Mouse (Mus musculus) heart, postnatal 14 days (tissue): Measurements from ENCODE around the gene Entpd2. TPM values are rescaled to one million over a fixed set of nuclear protein-coding genes. Genes with fewer than 3 reads are reported as not detected.

Experiments
- DNase-seq, 2 experiments: peaks; one replicate each; pipeline ENCODE4 v3.0.0; 2021 to 2022
- intact Hi-C: fragments of 180-260 bp; cut with DNase I; formaldehyde crosslinking; loops from one replicate; pipeline ENCODE4 v1.15.1; 2025
- microRNA-seq, 2 experiments: library from miRNA; unstranded; fragments of <30 nt; microRNA quantifications; one replicate each; pipeline ENCODE4 v1.2.0; 2021 to 2022
- total RNA-seq, 2 experiments: library from RNA; stranded (reverse); gene quantifications; 2 replicates each; pipeline ENCODE4 v1.2.3; 2021

Gene Entpd2
- total RNA-seq, 2 experiments from 2014 or later = 16.1 to 17.0 TPM

DNA sequence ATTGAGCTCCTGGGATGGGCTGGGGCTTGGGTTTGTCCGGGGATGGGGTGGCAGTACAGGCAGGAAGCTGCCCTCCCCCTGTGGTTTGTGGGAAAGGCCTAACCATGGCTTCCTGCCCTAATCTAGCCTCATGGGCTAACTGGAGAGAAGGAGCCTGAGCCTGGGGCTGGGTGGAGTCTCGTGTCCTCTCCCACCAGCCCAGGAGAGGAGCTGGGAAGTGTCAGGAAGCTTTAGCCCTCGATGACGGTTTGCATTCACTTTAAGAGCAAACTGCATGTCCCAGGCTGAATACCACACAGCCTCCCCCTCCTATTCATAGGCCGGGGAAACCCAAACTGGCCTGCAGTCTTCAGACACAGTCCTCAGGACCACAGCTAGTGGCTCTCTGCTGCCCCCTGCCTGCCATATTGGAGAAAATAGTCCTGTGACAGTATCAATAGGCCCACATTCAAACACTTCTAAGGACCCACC lies 31.1 kb downstream of the Entpd2 start:
- peak; percentile 77 to 82 for DNase-seq
- intact Hi-C loops = loop anchor here (2.0 kb wide), 1 partner anchor 50 kb away; no protein-coding TSS in a partner anchor

DNA sequence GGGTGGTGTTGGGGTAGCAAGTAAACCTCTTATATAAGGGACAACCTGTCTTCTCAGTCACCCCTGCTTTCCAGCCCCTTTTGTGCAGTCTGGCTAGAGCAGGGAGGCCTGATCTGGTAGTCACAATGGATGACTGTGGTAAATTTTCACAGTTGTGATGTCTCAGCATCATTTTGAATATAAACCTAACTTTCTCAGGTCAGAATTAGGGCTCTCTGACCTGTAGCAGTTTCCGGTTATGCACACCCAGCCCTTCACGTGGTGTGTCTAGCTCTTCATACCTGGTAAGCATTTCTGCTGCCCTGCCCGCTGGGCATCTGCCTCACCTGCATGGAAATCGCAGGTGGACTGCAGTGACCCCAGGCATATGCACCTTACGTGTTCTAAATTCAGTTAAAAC lies 31.6 kb downstream of the Entpd2 start:
- intact Hi-C loops = loop anchor here (2.0 kb wide), 1 partner anchor 50 kb away; no protein-coding TSS in a partner anchor
- no peak for DNase-seq

GRCm38 (mm10) chr2:25428442-25429236 lies 33.0 kb downstream of the Entpd2 start, which contains the start of gene Abca2:
Abca2 (plus strand) TSS chr2:25428703.
- DNase-seq = peak; percentile 97 to 98
- intact Hi-C loops = no loop called here

DNA sequence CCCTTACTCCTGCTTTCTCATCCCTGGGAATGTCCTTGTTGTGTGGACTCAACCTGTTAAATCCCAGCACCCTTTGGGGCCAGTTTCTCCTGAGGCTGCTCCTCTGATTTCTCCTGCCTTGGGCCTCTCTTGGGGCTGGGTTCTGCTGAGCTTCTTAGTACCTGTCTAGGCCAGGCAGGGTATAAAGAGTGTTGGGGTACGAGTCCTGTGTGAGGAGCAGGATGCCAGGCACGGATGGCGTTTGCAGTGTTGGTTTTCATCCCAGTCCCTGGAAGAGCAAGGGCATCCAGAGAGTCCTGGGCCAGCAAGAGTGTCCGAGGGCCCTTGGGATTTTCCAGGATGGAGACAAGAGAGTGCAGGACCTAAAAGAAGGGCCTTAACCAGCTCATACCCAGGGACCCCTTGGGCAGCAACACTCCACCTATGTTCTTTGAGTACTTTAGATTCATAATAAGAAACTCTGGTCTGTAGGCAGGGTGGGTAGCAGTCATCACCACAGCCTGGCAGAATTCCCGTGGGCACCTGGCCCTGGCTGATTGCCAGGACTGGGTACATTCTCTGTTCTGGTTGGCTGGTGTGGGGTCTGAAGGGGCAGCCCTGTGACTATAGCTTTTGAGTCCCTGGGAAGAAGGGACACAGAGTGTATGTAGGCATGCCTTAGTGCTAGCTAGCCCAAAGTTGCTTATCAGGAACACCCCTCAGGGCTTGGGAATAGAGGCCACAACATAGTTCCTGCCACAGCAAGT lies 33.9 kb downstream of the Entpd2 start:
- intact Hi-C loops = no loop called here
- DNase-seq = no peak

- no peak for DNase-seq
- intact Hi-C loops = no loop called here
Measured at GRCm38 (mm10) chr2:25430395-25431233, 34.9 kb downstream of the Entpd2 start.

DNA sequence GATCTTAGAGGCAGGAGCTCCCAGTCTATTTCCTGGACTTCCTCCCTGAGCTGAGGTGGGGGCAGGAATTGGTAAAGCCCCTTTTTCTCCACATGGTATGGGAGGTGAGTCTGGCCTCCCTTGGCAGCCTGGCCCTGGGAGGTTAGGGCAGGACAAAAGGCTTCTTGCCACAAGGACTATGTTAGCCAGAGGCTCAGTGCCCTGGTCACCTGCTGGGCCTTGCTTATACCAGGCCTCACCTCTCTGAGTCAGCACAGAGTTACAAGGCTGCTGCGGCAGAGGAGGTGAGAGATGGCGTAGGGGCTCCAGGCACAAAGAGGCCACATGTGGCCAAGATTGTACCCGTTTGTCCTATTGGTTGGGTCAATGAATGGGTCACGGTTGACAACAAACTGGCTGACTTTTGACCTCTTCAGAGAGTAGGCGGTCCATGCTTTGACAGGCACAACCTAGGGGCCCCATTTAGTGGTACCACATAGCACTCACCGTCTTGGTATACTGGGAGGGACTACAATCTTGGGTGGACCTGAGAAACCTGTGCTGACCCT lies 35.7 kb downstream of the Entpd2 start:
- DNase-seq = no peak
- intact Hi-C loops = no loop called here

DNA sequence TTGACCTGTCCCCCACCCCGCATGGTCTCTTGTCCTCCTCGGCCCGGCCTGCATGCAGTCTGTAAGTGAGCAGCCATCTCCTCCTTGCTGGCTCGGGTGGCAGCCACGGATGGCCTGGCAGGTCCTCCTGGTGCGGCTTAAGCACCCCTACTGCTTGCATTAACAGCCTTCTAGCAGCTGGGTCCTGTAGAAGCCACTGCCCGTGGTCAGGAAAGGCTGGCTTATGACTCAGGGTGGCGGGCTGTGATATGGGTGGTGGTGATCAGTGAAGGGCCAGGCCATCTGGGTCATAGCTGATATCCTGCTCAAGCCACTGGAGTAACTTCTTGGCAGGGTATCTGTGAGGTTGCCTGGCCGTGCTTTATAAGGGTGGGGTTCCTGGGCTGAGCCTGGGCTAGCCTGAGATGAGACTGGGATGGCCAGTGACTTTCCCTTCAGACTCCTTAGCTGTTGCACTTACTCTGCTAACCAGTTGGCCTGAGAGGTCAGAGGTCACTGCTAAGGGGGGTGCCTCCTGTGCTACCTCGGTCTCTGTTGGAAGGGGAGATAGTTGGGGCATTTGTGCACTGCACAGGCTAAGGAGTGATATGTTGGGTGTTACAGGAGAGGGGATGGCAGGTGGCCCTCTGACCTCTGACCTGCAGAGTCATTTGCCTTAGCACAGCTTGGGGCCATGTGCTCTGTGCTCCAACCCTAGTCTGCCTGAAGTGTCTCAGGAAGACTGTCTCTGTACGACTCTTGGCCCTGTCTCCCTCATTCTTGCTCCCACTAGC lies 36.8 kb downstream of the Entpd2 start:
- no peak for DNase-seq
- intact Hi-C loops = no loop called here

GRCm38 (mm10) chr2:25433101-25433500 lies 37.4 kb downstream of the Entpd2 start:
- no peak for DNase-seq
- intact Hi-C loops = no loop called here

DNA sequence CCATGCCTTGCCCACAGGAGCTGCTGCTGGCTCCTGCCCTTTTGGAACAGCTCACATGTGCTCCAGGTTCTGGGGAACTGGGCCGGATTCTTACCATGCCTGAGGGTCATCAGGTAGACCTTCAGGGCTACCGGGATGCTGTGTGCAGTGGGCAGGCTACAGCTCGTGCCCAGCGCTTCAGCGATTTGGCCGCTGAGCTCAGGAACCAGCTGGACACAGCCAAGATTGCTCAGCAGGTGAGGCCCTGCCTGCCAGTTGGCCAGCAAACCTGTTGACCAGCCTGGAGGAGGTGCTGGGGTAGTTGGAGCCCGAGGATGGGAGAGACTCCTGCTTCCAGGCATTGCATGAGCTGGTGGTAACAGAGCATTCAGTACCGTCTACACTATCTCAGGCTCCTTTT lies 38.6 kb downstream of the Entpd2 start:
- intact Hi-C loops = no loop called here
- no peak for DNase-seq

- DNase-seq = no peak
- intact Hi-C loops = no loop called here
Measured at GRCm38 (mm10) chr2:25436286-25436820, 40.7 kb downstream of the Entpd2 start.

DNA sequence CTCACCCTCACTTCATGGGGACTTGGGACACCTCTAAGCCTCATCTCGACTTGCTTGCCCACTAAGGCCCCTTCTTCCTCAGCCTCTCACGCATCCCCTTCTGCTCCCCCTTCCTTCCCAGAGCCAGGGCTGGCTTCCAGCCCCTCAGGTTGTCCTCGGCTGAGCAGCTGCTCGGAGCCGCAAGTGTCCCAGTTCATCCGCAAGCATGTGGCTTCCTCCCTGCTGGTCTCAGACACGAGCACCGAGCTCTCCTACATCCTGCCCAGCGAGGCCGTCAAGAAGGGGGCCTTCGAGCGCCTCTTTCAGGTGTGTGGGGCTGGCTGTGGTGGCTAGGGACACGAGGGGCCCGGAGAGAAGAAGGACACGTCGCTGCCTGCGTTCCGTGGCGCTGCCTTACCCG lies 45.4 kb downstream of the Entpd2 start:
- intact Hi-C loops = no loop called here
- DNase-seq = no peak

DNA sequence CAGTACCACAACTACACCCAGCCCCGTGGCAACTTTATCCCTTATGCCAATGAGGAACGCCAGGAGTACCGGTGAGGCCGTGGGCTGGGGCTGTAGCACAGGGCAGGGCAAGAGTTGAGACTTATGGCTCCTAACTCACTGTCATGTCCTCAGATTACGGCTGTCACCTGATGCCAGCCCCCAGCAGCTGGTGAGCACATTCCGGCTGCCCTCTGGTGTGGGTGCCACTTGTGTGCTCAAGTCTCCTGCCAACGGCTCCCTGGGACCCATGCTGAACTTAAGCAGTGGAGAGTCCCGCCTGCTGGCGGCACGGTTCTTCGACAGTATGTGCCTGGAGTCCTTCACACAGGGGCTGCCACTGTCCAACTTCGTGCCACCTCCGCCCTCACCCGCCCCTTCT lies 47.0 kb downstream of the Entpd2 start:
- no peak for DNase-seq
- intact Hi-C loops = no loop called here

Small RNA genes lying within 50 kb of the gene (microRNA-seq; reads per million reads assigned to microRNA genes)
- gene Mir3087 = 0.27 to 7.2 reads per million in 2 experiments

Other genes starting within 250 kb of the Entpd2 start
- gene Nrarp, start 215.1 kb upstream of the Entpd2 start, total RNA-seq = 10 to 100 TPM; 14.0 to 15.0 TPM
- gene Tor4a, start 199.0 kb upstream of the Entpd2 start, total RNA-seq = 1 to 10 TPM; 5.0 to 5.5 TPM
- gene Nelfb, start 184.4 kb upstream of the Entpd2 start, total RNA-seq = 10 to 100 TPM; 35.7 to 36.2 TPM
- not detected for gene Stpg3, start 181.2 kb upstream of the Entpd2 start, total RNA-seq
- gene Fam166a, start 177.1 kb upstream of the Entpd2 start, total RNA-seq = not detected
- gene Tubb4b, start 171.2 kb upstream of the Entpd2 start, total RNA-seq = 100 to 1,000 TPM; 205 to 231 TPM
- not detected for gene Slc34a3, start 161.5 kb upstream of the Entpd2 start, total RNA-seq
- gene Rnf224, start 159.1 kb upstream of the Entpd2 start, total RNA-seq = not detected
- gene Rnf208, start 153.6 kb upstream of the Entpd2 start, total RNA-seq = under 1 TPM; 0.41 to 0.63 TPM
- gene Cysrt1, start 153.4 kb upstream of the Entpd2 start, total RNA-seq = not detected
- 1 to 10 TPM; 1.9 to 2.4 TPM for gene AL732309.1, start 149.0 kb upstream of the Entpd2 start, total RNA-seq
- gene Tmem203, start 140.4 kb upstream of the Entpd2 start, total RNA-seq = 10 to 100 TPM; 12.7 to 13.4 TPM
- 1 to 10 TPM; 5.7 to 7.6 TPM for gene Tprn, start 133.3 kb upstream of the Entpd2 start, total RNA-seq
- 10 to 100 TPM; 38.3 to 46.9 TPM for gene Ssna1, start 123.4 kb upstream of the Entpd2 start, total RNA-seq
- 10 to 100 TPM; 44.0 to 44.1 TPM for gene Anapc2, start 123.4 kb upstream of the Entpd2 start, total RNA-seq
- not detected for gene Tmem210, start 107.7 kb upstream of the Entpd2 start, total RNA-seq
- under 1 TPM in 1 of 2 experiments, not detected in 1; 0.55 TPM for gene Lrrc26, start 106.0 kb upstream of the Entpd2 start, total RNA-seq
- gene Grin1, start 76.7 kb upstream of the Entpd2 start, total RNA-seq = not detected
- 10 to 100 TPM; 22.1 to 22.2 TPM for gene Man1b1, start 63.5 kb upstream of the Entpd2 start, total RNA-seq
- gene Dpp7, start 39.5 kb upstream of the Entpd2 start, total RNA-seq = 1 to 10 TPM; 2.7 to 3.9 TPM
- 1 to 10 TPM; 4.5 to 6.0 TPM for gene Uap1l1, start 30.2 kb upstream of the Entpd2 start, total RNA-seq
- gene Sapcd2, start 23.6 kb upstream of the Entpd2 start, total RNA-seq = 1 to 10 TPM in 1 of 2 experiments, under 1 TPM in 1; 0.88 to 1.5 TPM
- gene Npdc1, start 3.5 kb downstream of the Entpd2 start, total RNA-seq = 10 to 100 TPM; 33.8 to 37.1 TPM
- not detected for gene Fut7, start 27.4 kb downstream of the Entpd2 start, total RNA-seq
- gene Abca2, start 32.8 kb downstream of the Entpd2 start, total RNA-seq = 10 to 100 TPM; 22.0 to 24.4 TPM
- 1 to 10 TPM; 3.0 to 3.9 TPM for gene Clic3, start 61.0 kb downstream of the Entpd2 start, total RNA-seq
- gene Paxx, start 65.2 kb downstream of the Entpd2 start, total RNA-seq = 10 to 100 TPM; 22.9 to 23.4 TPM
- 10 to 100 TPM; 30.9 to 38.6 TPM for gene Ptgds, start 74.2 kb downstream of the Entpd2 start, total RNA-seq
- gene Lcn12, start 98.0 kb downstream of the Entpd2 start, total RNA-seq = not detected
- 10 to 100 TPM; 92.0 to 96.2 TPM for gene Fbxw5, start 104.9 kb downstream of the Entpd2 start, total RNA-seq
- gene C8g, start 105.8 kb downstream of the Entpd2 start, total RNA-seq = under 1 TPM; 0.51 to 0.98 TPM
- 10 to 100 TPM; 16.6 to 16.7 TPM for gene Traf2, start 151.1 kb downstream of the Entpd2 start, total RNA-seq
- gene Edf1, start 162.0 kb downstream of the Entpd2 start, total RNA-seq = 100 to 1,000 TPM; 175 to 185 TPM
- 1 to 10 TPM; 3.0 to 5.2 TPM for gene Mamdc4, start 179.0 kb downstream of the Entpd2 start, total RNA-seq
- 10 to 100 TPM; 75.4 to 76.0 TPM for gene Phpt1, start 179.3 kb downstream of the Entpd2 start, total RNA-seq
- gene Ajm1, start 185.9 kb downstream of the Entpd2 start, total RNA-seq = under 1 TPM in 1 of 2 experiments, not detected in 1; 0.10 TPM
- gene Rabl6, start 212.6 kb downstream of the Entpd2 start, total RNA-seq = 10 to 100 TPM; 48.1 to 49.7 TPM
- not detected for gene Ccdc183, start 221.8 kb downstream of the Entpd2 start, total RNA-seq
- 10 to 100 TPM; 16.6 to 22.5 TPM for gene Tmem141, start 226.1 kb downstream of the Entpd2 start, total RNA-seq
- 1 to 10 TPM; 6.3 TPM for gene Fcna, start 232.2 kb downstream of the Entpd2 start, total RNA-seq